Mouse (Mus musculus): ENCODE data around the gene Pcid2.
"Not testable (repeated sequence)": the region's sequence is repeated elsewhere in the genome, so short reads cannot be mapped to it uniquely, and the experiment has no call there.

Gene Pcid2

DNA sequence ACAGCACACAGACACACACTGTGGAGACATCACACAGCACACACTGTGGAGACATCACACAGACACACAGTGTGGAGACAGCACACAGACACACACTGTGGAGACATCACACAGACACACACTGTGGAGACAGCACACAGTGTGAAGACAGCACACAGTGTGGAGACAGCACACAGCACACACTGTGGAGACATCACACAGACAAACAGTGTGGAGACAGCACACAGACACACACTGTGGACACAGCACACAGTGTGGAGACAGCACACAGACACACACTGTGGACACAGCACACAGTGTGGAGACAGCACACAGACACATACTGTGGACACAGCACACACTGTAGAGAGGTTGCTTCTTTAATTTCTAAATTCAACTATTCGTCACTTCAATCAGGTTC is 29.7 kb downstream of the Pcid2 start:
- not testable (repeated sequence) for DNase-seq

DNA sequence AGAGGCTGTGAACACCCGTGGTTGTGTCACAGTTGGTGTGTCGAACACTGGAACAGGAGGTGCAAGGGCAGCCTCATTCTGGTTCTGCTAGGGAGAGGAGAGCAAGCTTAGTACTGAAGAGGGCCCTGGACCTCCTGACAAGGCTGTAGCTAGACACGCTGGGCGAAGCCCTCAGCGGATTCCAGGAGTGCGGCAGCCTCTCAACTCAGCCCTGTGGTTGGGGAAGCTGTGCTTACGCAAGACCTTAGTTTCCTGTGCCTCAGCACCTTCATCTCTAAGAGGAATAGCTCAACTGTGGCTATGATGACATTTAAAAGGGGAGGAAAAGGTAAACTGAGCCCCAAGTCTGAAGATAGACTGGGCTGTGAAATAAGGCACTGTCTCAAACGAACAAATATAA is 30.2 kb downstream of the Pcid2 start:
- no peak for DNase-seq

DNA sequence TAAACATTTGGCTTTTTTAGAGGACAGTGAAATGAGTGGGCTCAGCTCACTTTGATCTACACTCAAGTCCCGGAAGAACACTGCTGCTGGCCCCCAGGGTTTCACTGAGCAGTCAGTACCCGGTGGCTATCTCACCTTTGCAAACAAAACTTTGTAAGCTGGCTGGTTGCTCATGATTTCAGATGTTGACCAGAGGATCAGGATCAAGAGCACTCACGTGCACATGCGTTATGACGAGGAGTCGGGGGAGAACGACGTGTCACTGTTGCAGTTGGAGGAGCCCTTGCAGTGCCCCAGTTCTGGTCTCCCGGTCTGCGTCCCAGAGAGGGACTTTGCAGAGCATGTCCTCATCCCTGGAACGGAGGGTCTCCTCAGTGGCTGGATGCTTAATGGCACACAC is 32.0 kb downstream of the Pcid2 start:
- no peak for DNase-seq

DNA sequence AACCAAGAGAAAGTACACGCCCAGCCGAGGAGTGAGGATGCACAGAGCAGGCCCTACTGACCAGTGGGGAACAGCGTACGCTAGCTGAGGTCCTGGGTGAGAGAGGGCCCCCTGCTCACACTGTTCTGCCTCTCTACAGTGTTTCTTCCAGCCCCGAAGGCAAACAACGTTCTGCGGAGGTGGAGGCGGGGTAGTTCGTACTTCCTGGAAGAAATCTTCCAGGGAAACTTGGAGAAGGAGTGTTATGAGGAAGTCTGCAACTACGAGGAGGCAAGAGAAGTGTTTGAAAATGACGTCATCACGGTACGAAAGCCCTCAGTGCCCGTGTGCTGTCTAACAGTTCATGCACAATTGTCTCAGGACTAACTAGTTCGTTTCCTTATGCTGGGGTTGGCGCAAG is 42.1 kb downstream of the Pcid2 start:
- DNase-seq, result no peak

DNA sequence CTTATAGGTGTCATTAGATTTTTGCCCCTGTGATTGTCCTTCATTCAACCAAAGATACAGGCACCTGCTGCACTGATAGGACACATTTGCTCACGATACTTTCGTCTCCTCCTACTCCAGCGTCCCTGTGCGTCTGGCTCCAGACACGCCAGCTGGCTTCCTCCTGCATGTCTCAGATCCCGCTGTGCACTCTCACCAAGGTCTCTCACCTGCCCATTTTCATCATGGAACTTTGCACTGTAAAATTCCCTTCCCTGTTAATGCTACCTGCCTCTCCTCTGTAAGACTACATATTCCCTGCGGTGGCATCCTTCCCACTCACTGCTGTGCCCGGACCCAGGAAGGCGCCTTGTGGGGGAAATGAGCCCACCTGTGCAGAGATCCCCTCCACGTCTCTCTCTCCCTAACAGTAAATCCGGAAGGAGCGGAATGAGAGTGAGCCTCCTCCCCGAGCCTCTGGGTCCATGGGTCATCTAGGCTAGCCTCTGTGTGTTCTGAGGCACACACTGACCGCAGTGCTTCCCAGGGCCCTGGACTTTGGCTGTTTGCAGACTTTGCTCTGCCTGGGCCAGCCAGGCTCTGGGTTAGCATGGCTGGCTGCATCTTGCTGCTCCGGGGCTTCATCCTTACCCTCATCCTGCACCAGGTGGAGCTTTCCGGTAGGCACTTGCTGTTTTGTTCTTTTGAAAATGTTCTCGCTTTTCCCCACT is 44.7 kb downstream of the Pcid2 start, which contains the start of gene Proz:
Proz (plus strand) TSS at position 474 of the 710 bp plus-strand sequence.
- peak; percentile 73 to 92 for DNase-seq

DNA sequence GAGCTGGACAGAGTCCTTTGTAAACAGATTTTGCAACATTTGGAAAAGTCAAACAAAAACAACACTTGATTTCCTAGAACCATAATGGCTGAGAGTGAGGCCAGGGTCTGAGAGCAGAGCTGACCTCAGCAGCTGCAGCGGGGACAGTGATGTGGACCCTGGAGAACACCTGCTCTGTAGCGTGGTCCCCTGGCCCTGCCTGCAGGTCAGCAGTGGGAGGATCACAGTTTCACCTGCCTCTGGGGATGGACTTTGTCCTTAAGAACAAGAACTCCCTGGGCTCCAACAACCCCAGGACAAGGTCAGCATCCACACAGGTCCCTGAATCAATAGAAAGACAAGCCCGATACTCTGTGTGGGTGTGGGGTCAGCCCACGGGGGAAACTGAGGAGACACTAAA is 47.9 kb downstream of the Pcid2 start:
- peak; percentile 31 to 79 for DNase-seq

DNA sequence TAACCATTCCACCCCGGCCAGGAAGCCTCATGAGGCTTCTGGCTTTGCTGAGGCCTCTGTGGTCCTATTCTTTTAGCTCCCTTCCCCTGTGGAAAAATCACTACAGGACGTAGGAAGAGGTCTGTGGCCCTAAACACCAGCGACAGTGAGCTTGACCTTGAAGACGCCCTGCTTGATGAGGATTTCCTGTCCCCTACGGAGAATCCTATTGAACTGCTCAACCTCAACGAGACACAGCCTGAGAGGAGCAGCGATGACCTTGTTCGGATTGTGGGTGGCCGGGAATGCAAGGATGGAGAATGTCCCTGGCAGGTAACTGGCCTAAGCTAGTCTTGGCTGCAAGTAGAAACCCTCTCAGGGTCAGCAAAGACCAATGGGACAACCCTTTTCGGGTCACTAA is 54.7 kb downstream of the Pcid2 start:
- DNase-seq, result no peak

DNA sequence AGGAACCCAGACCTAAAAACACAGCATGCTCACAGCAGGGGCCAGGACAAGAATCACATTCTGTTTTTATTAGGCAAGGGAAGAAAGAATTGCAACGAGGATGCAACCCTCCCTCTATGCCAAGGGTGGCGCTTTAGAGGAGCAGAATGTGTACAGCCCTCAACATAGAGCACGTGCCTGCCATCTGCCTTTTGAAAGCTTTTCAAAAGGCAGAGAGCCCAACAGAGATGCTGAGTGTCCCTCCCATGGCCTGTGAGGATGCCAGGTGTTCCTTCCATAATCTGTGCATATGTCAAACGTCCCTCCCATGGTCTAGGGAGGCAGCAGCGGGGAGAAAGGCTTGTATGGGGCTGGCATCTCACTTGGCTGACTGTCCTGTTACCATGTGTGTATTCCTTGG is 57.6 kb downstream of the Pcid2 start:
- no peak for DNase-seq

DNA sequence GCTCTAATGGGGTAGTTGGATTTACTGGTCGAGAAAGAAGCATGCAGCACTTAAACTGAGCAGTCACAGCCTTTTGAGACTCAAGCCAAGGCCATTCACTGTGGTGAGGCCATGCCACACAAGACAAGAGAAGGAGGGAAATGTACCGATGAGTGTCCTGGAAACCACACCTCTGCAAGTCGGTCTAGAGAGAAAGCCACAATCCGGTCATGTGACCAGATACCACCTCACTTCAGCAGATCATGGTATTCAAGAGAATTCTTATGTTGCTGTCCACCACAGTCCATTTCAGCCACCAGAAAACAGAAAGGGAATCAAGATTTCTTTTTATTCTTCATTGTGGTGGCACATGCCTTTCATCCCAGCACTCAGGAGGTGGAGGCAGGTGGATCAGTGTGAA is 63.8 kb downstream of the Pcid2 start:
- DNase-seq, result no peak

DNA sequence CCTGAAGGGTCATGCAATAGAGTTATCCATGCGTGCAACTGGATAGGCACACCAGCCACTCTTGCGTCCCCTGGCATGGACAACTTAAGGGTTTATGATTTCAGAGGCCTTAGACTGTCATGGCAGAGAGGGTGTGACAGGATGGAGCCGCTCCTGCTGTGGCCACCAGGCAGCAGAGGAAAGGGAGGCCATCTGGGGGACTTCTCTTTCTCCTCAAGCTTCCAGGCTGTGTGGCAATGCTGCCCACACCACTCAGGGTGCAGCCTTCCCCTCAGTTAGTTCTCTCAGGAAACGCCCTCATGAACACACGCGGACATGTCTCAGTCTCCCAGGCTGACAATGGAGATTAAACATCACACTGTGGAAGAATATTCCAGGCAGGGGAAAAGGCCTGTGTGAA is 66.2 kb downstream of the Pcid2 start:
- no peak for DNase-seq

DNA sequence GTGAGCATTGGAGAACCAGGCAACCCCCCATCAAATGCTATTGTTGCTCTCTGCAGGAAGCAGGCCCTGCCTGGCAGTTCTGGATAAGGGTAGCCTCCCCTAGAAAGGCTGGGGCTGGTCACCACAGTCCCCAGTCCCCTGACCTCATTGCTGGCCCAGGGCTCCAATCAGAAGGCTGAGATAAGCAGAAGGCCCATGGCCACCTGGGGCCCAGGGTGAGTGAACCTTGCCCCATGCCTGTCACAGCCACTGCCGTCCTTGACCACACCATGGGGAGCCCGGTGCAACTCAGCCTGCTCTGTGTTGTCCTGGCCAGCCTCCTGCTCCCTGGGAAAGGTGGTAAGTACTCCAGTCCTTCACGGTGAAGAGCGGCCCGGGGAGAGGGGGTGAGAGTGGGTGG is 67.7 kb downstream of the Pcid2 start:
- peak; percentile 5 to 50 for DNase-seq

DNA sequence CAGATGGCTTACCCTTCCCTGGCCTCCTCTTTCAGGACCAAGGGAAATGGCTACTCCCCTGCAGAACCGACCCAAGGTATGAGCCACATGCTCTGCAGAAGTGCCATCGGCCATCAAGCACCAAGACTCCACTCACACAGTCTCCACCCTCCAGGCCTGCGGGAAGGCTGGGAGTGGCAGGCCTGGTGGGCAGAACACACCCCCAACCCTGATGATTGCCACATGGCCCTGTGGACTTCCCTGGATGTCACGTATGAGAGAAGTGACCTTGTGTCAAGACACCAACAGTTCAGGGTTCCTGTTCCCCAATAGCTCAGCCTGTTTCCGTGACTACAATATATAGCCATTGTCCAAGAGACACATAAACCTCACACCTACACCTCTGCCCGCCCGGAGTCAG is 68.2 kb downstream of the Pcid2 start, which contains the start of gene F10:
F10 (plus strand) TSS at position 294 of the 400 bp plus-strand sequence.
- no peak for DNase-seq

DNA sequence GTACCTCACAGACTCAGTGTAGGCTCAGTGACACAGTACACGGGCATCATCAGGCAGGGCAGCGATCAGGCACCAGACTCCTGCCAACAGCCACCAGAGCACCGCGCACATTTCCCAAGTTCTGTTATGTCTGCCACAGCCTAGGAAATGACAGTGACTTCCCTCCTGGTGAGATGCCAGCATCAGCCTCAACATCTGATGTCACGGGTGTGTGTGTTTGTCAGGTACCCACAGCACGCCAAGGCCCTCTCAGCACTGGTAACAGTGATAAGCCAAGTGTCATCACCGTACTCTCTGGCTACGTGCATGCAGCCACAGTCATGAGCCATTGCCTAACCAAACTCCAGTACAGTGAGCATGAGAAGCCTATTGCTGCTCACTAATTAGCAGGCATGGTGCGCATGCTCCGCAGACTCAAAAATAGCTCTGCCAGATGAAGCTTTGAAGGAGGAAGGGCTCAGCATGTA is 68.9 kb downstream of the Pcid2 start:
- no peak for DNase-seq

DNA sequence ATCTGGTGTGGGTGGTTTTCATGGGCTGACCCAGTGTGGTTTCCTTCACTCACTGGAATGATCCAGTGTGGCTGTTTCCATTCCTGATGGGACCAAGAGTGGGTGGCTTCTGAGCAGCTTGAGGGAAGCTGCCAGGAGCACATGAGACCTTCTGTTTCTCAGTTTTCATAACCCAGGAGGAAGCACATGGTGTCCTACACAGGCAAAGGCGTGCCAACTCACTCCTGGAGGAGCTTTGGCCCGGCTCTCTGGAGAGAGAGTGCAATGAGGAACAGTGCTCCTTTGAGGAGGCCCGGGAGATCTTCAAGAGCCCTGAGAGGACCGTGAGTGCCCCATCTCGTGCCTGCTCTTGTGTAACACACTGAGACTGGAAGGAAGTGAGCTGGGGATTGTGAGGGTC is 76.8 kb downstream of the Pcid2 start:
- no peak for DNase-seq

DNA sequence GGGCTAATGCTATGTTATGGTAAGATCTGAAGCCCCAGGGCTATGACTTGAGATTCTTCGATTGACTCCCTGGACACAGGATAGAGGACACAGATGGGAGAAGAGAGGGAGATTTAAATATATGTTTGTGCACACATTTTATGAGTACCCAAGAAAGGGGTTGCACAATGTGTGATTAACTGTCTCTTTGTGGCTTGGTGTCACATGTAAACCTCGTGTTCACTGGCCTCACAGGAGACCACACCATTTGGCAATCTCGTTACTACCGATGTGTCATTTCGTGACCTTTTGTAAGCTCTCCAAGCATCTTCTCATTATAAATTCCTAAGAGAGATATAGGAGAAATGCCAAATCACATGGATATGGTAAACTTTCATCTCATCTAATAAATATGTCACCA is 77.6 kb downstream of the Pcid2 start:
- DNase-seq, result no peak

Data from kidney, postnatal 25 days (tissue).